Comparison of ENCODE assay signal across 8 mouse cellular contexts in genomic region chr7:99381214-99382087, GRCm38 (mm10). TPM values are rescaled to one million over a fixed set of nuclear protein-coding genes. Genes with fewer than 3 reads are reported as not detected.
DNase-seq lines count a peak whose midpoint lies in the region; ATAC-seq and TF ChIP-seq lines count a peak whose summit lies in the region.

Gene Gdpd5, plus strand, starts transcription at chr7:99381414.

- H3K4me3 ChIP-seq in hindbrain, embryonic 13.5 days: peak within 1 kb of the TSS; percentile 85

- H3K9ac ChIP-seq in hindbrain, embryonic 13.5 days: peak within 1 kb of the TSS; percentile 92

- POLR2A ChIA-PET in Patski (lab: Charles Lee): interaction anchor here (0.9 to 1.2 kb wide), 3 partner anchors 10 to 66 kb away, joined by 3 read pairs; no protein-coding TSS in a partner anchor

- H3K27ac ChIP-seq in hindbrain, embryonic 13.5 days: peak within 1 kb of the TSS; percentile 99

- H3K4me1 ChIP-seq in hindbrain, embryonic 13.5 days (replicated peaks): peaks cover 71% of the 10 kb centered on the region

- under 1% methylated on average over 63 of the region's 73 CpGs for WGBS in hindbrain, embryonic 13.5 days

- peak; percentile 86 for DNase-seq in Patski (ENCODE audit: low read depth, low spot score)
- DNase-seq in cerebellum, postnatal 14 days: peak; percentile 100
- DNase-seq in frontal cortex, postnatal 14 days (ENCODE audit: low spot score in 2 of 2): peak; percentile 96 to 99
- DNase-seq in layer of hippocampus, postnatal 25 days (ENCODE audit: extremely low spot score in 1 of 2, low spot score in 1 of 2): peak; percentile 98 to 99
- peak; percentile 99 for DNase-seq in lung, postnatal 25 days (ENCODE audit: low spot score)
- DNase-seq in retina, embryonic 14.5 days (ENCODE audit: low spot score): peak; percentile 99
- DNase-seq in thymus, postnatal 4 days: peak; percentile 100

- in situ Hi-C loops in Patski (cut with MboI; ENCODE audit: low pct_unique_long_range_greater_than_20kb): loop anchor here (5.0 kb wide), 1 partner anchor 61 kb away; no protein-coding TSS in a partner anchor

- no peaks in the 10 kb centered on the region for H3K9me3 ChIP-seq in hindbrain, embryonic 13.5 days

- TF ChIP-seq CTCF in Patski (IDR thresholded peaks at IDR 0.05): no peak

- CTCF ChIA-PET in Patski (lab: Charles Lee): interaction anchor here (0.8 to 1.3 kb wide), 3 partner anchors 48 to 72 kb away, joined by 3 to 4 read pairs (median 3); no protein-coding TSS in a partner anchor

- H3K36me3 ChIP-seq in hindbrain, embryonic 13.5 days: no peaks in the 10 kb centered on the region

- ATAC-seq in Patski: peak; percentile 87
- ATAC-seq in hindbrain, embryonic 13.5 days (ENCODE audit: low FRiP score): peak; percentile 94

- H3K4me2 ChIP-seq in hindbrain, embryonic 13.5 days: peak within 1 kb of the TSS; percentile 94

- H3K27me3 ChIP-seq in Patski: no peaks in the 10 kb centered on the region
- H3K27me3 ChIP-seq in hindbrain, embryonic 13.5 days: no peaks in the 10 kb centered on the region

RNA-seq across cellular contexts. Expression of gene Gdpd5, which starts in this region (rescaled TPM):
- 13.9 TPM for polyA plus RNA-seq in Patski (2021)
- polyA plus RNA-seq in hindbrain, embryonic 13.5 days (2015; fragmentation: Nextera tagmentation; extraction: Ambion mirVana): 53.2 and 55.3 TPM in 2 replicates
- 10 to 100 TPM; 20.3 to 26.2 TPM for total RNA-seq in layer of hippocampus, postnatal 25 days (2021)

Comparison
In these comparisons a context has a peak if more than half of its experiments do, and no peak if none do; other contexts are left out.
1. Peak in every context shown above with its lines: DNase-seq, ATAC-seq, H3K4me3 ChIP-seq and H3K27ac ChIP-seq.